Mouse (Mus musculus) intestine, embryonic 15.5 days (tissue): ENCODE data around the gene Rara. TPM values are rescaled to one million over a fixed set of nuclear protein-coding genes. Genes with fewer than 3 reads are reported as not detected.
A peak's percentile ranks its signal among the peaks of the same experiment; 100 is the strongest.

Source experiments
- ATAC-seq: fragments of 200-750 bp; cut with Nextera tagmentation; 2 replicates; pipeline ENCODE4 v1.8.0; 2017; ENCODE audit warnings: moderate TSS enrichment, moderate library complexity
- H3K27ac ChIP-seq: fragments of 300-500 bp; sonication (generic); 2 replicates; pipeline ENCODE4 v1.5.1; 2015; ENCODE audit warnings: mild to moderate bottlenecking, inconsistent platforms
- H3K27me3 ChIP-seq: fragments of 300-500 bp; sonication (generic); replicated peaks from 2 replicates; pipeline ENCODE4 v1.6.1; 2015; ENCODE audit warnings: inconsistent platforms
- H3K36me3 ChIP-seq: fragments of 300-500 bp; sonication (generic); 2 replicates; pipeline ENCODE4 v1.6.1; 2015; ENCODE audit warnings: inconsistent platforms
- H3K4me1 ChIP-seq: fragments of 300-500 bp; sonication (generic); replicated peaks from 2 replicates; pipeline ENCODE4 v1.6.1; 2015; ENCODE audit warnings: inconsistent platforms
- H3K4me2 ChIP-seq: fragments of 300-500 bp; sonication (generic); replicated peaks from 2 replicates; pipeline ENCODE4 v1.6.1; 2015; ENCODE audit warnings: mild to moderate bottlenecking, inconsistent platforms
- H3K4me3 ChIP-seq: fragments of 300-500 bp; sonication (generic); replicated peaks from 2 replicates; pipeline ENCODE4 v1.5.1; 2015; ENCODE audit warnings: inconsistent platforms
- H3K9ac ChIP-seq: fragments of 300-500 bp; sonication (generic); 2 replicates; pipeline ENCODE4 v1.6.1; 2015; ENCODE audit warnings: inconsistent platforms
- H3K9me3 ChIP-seq: fragments of 300-500 bp; sonication (generic); 2 replicates; pipeline ENCODE4 v1.6.1; 2016; ENCODE audit warnings: inconsistent platforms
- WGBS: fragments of 180-500 bp; shearing (Covaris S2); methylation state at CpG from one replicate; pipeline ENCODE4 v1.1.7; 2015; 5-methylcytosine and 5-hydroxymethylcytosine counted together
- polyA plus RNA-seq: library from polyadenylated mRNA; unstranded; fragments of >200 nt; fragmentation: Nextera tagmentation; extraction: Ambion mirVana; gene quantifications from 2 replicates; pipeline ENCODE4 v1.2.1, GENCODE M21; 2015

The Rara gene
- polyA plus RNA-seq, 1 experiment from 2014 or later, result 31.5 TPM

DNA sequence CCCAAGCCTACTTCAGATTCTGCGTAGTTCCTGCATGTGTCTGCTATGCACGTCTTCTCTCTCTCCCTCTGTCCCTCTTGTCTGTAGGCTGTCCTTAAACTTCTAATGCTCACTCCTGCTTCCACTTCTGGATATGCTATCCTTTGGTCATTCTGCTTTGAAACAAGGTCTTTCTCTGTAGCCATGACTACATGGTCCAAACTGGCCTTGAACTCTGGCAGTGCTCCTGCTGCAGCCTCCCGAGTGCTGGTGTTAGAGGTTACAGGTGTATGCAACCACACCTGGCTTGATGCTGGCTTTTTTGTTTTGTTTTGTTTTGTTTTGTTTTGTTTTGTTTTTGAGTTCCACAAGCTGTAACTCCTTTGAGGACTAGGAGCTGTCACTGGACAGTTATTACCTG lies 6.7 kb downstream of the Rara start:
- Histone ChIP-seq H3K9ac (no peak overlapping the region), H3K27ac (no peak overlapping the region), H3K27me3 (no peaks in the 10 kb centered on the region), H3K4me1 (peaks cover 80% of the 10 kb centered on the region), H3K4me3 (no peak overlapping the region), H3K36me3 (no peaks in the 10 kb centered on the region), H3K4me2 (no peak overlapping the region), H3K9me3 (no peaks in the 10 kb centered on the region)
- 81% methylated on average over 3 of the region's 3 CpGs for WGBS
- ATAC-seq, result no peak

DNA sequence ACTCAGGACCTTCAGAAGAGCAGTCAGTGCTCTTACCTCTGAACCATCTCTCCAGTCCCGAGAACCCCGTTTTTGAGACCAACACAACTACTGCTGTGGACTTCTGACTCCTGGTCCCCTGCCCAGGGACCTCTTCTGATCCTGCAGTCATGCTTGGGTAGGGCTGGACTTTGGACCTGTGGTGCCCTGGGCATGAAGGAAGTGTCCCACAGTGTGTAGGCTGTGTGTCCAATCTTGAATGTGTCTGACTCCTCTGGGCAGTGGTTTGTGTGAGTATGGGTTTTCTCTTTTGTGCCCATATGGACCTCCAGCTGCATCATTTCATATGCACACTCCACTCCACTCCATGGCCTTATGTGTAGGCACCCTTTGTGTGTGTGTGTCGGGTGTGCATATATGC lies 7.5 kb downstream of the Rara start:
- 0 out of 2 replicates have a peak overlapping the region, but pooled peaks have one; percentile 3 for H3K4me2 ChIP-seq
- no peak for ATAC-seq

DNA sequence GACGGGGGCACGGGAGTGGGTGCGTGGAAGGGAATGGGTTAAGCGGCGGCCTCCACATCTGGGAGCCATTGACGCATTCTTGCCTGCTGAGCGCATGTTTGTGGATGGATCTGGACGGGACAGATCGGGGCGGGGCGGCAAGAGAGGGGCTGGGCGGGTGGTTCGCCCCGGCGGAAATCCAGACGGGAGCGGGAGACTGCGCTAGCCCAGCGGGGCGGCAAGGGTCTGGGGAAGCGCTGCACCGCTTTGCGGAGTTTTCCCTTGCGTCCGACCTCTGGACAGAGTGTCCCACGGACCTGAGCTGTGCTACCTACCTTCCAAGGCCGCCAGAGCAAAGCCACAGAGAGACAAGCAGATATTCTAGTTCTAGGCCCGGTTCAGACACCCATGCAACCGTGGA lies 8.6 kb downstream of the Rara start:
- Histone ChIP-seq H3K4me1 (peaks cover 80% of the 10 kb centered on the region), H3K9ac (peak overlapping the region; percentile 29), H3K4me2 (peak overlapping the region; percentile 78), H3K9me3 (no peaks in the 10 kb centered on the region), H3K27ac (peak overlapping the region; percentile 84), H3K36me3 (no peaks in the 10 kb centered on the region), H3K4me3 (peak overlapping the region; percentile 82), H3K27me3 (no peaks in the 10 kb centered on the region)
- peak; percentile 41 for ATAC-seq
- WGBS, result 2% methylated on average over 29 of the region's 29 CpGs

More for the DNA sequence above, 7.5 kb downstream of the Rara start:
- Histone ChIP-seq H3K9ac (no peak overlapping the region), H3K4me3 (no peak overlapping the region), H3K27ac (peak overlapping the region; percentile 3; the same call in 1 of the 2 replicates), H3K36me3 (no peaks in the 10 kb centered on the region), H3K4me1 (peaks cover 80% of the 10 kb centered on the region), H3K9me3 (no peaks in the 10 kb centered on the region), H3K27me3 (no peaks in the 10 kb centered on the region)
- 80% methylated on average over 3 of the region's 3 CpGs for WGBS

DNA sequence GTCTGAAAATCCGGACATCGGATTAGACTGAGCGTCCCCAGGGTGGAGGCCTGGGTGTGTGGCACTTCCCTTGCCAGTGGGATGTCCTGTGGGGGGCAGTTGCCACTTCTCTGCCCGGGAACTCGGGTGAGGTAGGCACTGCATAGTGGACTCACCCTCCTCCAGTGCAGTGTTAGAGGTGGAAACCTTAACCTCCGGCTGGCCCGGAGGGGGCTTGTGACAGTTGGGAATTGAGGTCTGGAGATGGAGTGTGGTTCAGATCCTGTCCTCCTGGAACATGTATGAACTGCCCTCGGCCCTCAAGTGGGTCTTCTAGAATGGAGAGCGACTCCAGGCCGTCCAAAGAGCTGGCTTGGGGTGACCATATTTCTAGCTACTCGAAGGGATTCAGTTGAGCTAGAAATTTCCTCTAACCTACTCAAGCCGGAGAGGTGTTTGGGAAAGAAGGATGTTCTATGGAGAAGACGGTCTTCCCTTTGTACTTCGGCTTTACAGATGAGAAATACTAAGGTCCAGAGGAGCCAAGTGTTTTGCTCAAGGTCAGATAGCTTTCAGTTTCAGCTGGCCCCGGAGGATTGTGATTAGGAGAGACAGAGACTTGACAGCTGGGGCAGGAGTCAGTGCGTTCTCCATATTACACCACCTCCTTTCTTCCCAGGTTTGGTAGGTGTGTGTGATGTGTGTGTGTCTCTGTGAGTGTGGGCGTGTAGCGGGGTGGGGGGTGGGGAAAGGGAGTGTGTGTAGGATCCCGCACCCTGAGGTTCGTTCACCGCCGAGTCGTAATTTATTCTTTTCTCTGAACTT lies 9.2 kb downstream of the Rara start:
- H3K27ac ChIP-seq, result peak overlapping the region; percentile 84
- H3K4me3 ChIP-seq, result peak overlapping the region; percentile 82
- H3K9me3 ChIP-seq, result no peaks in the 10 kb centered on the region
- ATAC-seq, result peak; percentile 44
- no peaks in the 10 kb centered on the region for H3K27me3 ChIP-seq
- peaks cover 80% of the 10 kb centered on the region for H3K4me1 ChIP-seq
- H3K4me2 ChIP-seq, result peak overlapping the region; percentile 78
- WGBS, result 4% methylated on average over 23 of the region's 23 CpGs
- peak overlapping the region; percentile 29 for H3K9ac ChIP-seq
- H3K36me3 ChIP-seq, result no peaks in the 10 kb centered on the region

DNA sequence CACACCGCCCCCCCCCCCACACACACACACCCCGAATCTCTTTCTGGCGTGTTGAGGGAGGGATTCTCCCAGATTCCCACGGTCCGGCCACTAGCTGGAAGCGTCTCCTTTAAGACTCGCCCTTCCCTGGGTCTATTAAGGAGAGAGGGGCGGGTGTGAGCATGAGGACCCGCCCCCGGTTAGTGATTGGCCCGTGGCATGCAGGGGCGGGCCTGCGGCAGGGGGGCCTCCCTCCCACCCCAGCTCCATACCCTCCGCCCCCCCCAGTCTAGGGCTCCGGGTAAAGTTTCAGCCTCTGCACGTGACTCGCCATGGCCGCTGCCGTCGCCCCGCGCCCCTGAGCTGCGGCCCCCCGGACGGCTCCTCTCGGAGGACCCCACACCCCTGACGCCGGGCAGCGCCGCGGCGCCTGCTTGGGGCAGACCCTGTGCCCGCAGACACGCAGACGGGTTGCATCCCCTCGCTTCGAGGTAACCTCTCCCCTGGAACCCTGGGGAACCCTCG lies 9.8 kb downstream of the Rara start:
- H3K9ac ChIP-seq, result peak overlapping the region; percentile 79
- WGBS, result under 1% methylated on average over 37 of the region's 38 CpGs
- H3K27ac ChIP-seq, result peak overlapping the region; percentile 91
- peak overlapping the region; percentile 82 for H3K4me3 ChIP-seq
- peaks cover 80% of the 10 kb centered on the region for H3K4me1 ChIP-seq
- H3K36me3 ChIP-seq, result no peaks in the 10 kb centered on the region
- peak; percentile 90 for ATAC-seq
- H3K9me3 ChIP-seq, result no peaks in the 10 kb centered on the region
- H3K27me3 ChIP-seq, result no peaks in the 10 kb centered on the region
- H3K4me2 ChIP-seq, result peak overlapping the region; percentile 78

DNA sequence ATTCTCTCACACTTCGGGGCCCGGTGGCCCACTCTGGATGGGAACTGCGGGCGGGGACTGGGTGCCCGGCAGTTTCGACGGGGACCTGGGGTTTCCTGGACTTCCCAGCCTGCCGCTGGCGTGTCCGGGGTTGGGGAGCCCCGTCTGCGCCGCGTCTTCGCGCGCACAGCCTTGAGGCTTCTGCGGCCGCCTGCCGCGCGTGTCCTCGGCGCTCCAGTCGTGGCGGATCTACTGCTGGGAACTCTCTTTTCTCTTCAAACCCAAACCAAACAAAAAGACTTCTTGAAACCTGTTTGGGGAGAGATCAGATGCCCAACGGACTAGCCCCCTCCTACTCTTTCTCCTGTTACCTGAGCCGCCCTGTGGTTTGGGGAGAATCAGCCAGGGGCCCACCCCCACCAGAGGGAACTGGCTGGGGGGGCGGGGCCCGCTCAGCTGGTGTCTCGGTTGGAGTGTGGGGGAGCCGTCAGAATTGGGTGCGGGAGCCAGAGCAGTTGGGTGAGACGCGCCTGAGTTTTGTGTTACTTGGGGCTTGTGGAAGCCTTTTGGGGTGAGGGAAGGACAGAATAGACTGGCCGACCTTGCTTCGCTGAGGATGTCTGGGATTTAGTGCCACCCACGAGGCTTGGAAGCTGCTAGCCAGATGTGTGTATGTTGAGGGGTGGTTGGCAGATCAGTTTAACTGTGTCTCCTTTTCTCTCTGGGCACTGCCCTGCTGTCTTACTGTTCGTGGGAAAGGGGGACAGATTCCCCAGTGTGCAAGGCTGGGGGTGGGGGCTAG lies 10.5 kb downstream of the Rara start:
- Histone ChIP-seq H3K27ac (peak overlapping the region; percentile 91), H3K4me2 (peak overlapping the region; percentile 78), H3K9ac (peak overlapping the region; percentile 79), H3K27me3 (no peaks in the 10 kb centered on the region), H3K4me1 (peaks cover 80% of the 10 kb centered on the region), H3K4me3 (peak overlapping the region; percentile 82), H3K9me3 (no peaks in the 10 kb centered on the region), H3K36me3 (no peaks in the 10 kb centered on the region)
- peak; percentile 8 for ATAC-seq
- under 1% methylated on average over 39 of the region's 39 CpGs for WGBS

DNA sequence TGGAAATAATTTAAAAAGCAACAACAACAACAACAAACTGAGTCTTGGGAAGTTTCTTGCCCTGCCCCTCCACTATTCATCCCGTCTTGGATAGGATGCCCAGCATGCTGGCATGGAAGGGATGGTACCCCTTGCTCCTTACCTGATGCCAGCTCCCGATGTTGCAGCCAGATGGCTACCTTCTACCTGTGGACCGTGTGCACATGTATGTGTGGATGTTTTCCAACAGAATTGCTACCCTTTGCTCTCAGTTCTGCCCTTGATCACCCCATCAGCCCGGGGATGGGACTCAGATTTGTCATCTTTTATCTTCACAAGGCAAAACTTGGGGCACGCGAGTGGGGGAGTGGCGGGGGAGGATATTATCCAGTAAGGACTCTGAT lies 11.1 kb downstream of the Rara start:
- Histone ChIP-seq H3K27me3 (no peaks in the 10 kb centered on the region), H3K4me2 (peak overlapping the region; percentile 78), H3K4me3 (peak overlapping the region; percentile 82), H3K9me3 (no peaks in the 10 kb centered on the region), H3K4me1 (peaks cover 82% of the 10 kb centered on the region), H3K9ac (peak overlapping the region; percentile 79), H3K27ac (peak overlapping the region; percentile 91), H3K36me3 (no peaks in the 10 kb centered on the region)
- no peak for ATAC-seq
- 30% methylated on average over 7 of the region's 7 CpGs for WGBS

DNA sequence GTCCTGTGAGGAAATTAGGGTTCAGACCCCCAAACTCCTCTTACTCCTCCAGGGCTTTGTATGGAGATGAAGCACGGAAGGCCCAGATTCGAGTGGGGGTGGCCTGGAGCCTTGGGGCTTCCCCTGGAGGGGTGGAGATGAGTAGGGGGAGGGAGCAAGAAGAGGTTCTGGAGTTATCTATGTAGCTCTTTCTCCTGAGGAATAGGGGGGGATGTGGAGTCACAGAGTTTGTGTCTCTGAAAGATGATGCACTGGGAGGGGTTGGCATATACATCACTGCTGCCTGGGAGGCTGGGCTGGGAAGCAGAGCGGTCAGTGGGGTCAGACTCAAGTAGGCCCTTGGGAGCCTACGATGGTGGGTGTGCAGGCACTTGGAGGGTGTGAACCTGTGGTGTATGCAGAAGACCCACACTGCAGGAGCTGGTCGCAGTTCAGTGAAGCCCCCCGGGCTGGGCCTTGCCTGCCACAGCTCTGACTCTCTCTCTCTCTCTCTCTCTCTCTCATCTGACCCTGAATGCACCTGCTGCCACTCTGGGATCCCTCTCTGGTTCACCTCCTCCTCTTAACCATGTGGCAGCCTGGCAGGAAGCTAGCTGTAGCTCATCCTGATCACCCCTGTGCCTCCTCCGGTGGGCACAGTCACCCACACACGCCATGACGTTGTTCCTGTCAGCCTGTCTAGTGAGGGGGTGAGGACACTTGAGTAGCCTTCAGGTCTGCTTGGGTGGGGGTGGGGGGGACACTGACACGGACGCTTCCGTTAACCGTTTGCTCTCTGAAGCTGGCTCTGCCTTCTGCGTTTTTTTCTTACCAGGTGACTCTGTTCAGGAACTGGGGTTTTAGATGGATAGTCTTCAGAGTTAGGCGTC lies 11.7 kb downstream of the Rara start:
- Histone ChIP-seq H3K9ac (peak overlapping the region; percentile 79), H3K27ac (peak overlapping the region; percentile 96; the same call in 1 of the 2 replicates), H3K36me3 (no peaks in the 10 kb centered on the region), H3K4me3 (peak overlapping the region; percentile 82), H3K4me1 (peaks cover 88% of the 10 kb centered on the region), H3K9me3 (no peaks in the 10 kb centered on the region), H3K4me2 (peak overlapping the region; percentile 78), H3K27me3 (no peaks in the 10 kb centered on the region)
- no peak for ATAC-seq
- WGBS, result 38% methylated on average over 15 of the region's 15 CpGs

DNA sequence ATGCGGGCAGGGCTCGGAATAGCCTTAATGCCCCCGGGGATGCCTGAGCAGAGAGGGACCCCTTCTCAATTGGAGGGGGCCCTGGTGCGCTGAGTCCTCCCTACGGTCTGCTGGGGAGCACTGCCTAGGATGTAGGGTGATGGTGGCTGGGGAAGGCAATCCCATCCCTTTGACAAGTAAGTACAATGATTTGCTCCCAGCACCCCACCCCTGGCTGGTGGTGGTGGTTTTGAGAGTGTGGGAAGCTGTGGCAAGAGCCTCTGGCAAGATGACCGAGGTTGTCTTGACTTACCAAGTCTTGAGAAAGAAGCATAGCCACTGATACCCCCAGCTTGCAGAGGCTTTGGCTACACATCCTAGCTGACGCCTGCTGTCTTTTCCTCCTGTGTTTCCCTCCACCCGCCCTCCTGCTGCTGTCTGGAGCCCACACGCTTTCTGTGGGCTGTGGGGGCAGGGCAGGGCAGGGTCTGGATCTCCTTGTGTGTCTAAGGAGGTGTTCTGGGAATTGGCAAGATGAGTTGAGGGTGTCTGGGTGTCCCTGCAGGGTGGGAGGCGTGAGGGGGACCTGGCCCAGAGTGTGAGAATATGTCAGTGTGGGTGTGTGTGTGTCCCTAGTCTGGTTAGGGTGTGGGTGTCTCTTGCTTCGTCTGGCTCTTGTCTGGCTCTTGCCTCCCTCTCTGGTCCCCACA lies 12.5 kb downstream of the Rara start:
- Histone ChIP-seq H3K9ac (peak overlapping the region; percentile 0), H3K9me3 (no peaks in the 10 kb centered on the region), H3K27ac (peak overlapping the region; percentile 96), H3K27me3 (no peaks in the 10 kb centered on the region), H3K36me3 (no peaks in the 10 kb centered on the region), H3K4me2 (peak overlapping the region; percentile 78), H3K4me3 (peak overlapping the region; percentile 82), H3K4me1 (peaks cover 89% of the 10 kb centered on the region)
- ATAC-seq, result no peak
- 43% methylated on average over 11 of the region's 11 CpGs for WGBS

DNA sequence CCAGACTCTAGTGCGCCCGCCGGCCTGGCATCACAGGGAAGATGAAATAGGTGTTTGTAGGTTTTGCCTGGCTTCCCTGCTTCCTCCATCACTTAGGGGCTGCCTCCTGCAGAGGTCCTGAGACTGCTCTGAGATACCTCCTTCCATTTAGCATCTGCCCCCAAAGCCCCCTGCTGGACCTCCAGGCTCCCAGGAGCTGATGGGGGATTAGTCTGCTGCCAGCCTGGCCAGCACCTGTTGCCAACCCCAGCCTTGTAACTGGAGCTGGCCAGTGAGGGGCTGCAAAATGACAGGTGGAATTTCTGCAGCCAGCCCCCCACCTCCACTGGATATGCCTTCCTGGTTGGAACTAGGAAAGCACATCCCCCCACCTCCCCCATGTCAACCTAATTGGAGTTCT lies 13.2 kb downstream of the Rara start:
- no peak for ATAC-seq
- Histone ChIP-seq H3K36me3 (no peaks in the 10 kb centered on the region), H3K4me2 (peak overlapping the region; percentile 78), H3K27ac (peak overlapping the region; percentile 96), H3K4me3 (peak overlapping the region; percentile 82), H3K4me1 (peaks cover 90% of the 10 kb centered on the region), H3K9me3 (no peaks in the 10 kb centered on the region), H3K9ac (peak overlapping the region; percentile 0; the same call in 1 of the 2 replicates), H3K27me3 (no peaks in the 10 kb centered on the region)
- WGBS, result 25% methylated on average over 3 of the region's 3 CpGs

DNA sequence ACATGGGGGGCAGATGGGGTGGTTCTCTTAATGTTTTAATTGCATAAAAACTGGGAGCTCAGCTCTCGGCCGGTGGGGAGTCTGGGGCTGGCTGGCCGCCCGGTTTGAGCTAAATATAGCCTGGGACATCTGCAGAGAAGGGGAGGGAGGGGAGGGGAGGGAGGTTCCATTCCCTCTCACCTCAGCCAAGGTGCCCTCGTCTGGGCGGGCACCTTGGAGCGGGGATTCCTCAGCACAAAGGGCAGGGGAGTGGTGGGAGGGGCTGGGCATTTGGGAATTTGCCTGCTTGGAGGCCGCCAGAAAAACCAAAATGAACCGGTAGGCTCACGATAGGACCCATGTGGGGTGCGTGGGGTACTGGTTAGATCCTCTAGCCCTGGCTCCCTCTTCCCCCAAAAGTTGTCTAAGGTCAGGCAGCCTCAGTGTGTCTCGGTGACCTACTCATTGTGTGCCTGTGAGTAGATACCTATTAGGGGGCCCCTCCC lies 13.8 kb downstream of the Rara start:
- Histone ChIP-seq H3K9me3 (no peaks in the 10 kb centered on the region), H3K36me3 (no peaks in the 10 kb centered on the region), H3K27ac (peak overlapping the region; percentile 96), H3K9ac (peak overlapping the region; percentile 45), H3K27me3 (no peaks in the 10 kb centered on the region), H3K4me1 (peaks cover 85% of the 10 kb centered on the region), H3K4me2 (peak overlapping the region; percentile 78), H3K4me3 (peak overlapping the region; percentile 82)
- 4% methylated on average over 12 of the region's 12 CpGs for WGBS
- ATAC-seq, result peak; percentile 7; the same call in 1 of the 2 replicates
